Mouse (Mus musculus): ENCODE results near the gene Hoxa7. TPM values are rescaled to one million over a fixed set of nuclear protein-coding genes. Genes with fewer than 3 reads are reported as not detected.

The Hoxa7 gene
- total RNA-seq, 2 experiments from 2014 or later, result 0.40 to 0.41 TPM

- intact Hi-C loops (cut with DNase I), result no loop called here
- DNase-seq, result no peak
These were observed 53.2 kb downstream of the Hoxa7 start for GRCm38 (mm10) chr6:52168191-52169055.

- DNase-seq, result no peak
- intact Hi-C loops (cut with DNase I), result no loop called here
These were observed 53.9 kb downstream of the Hoxa7 start for GRCm38 (mm10) chr6:52167736-52168161.

GRCm38 (mm10) chr6:52167176-52167575 is 54.5 kb downstream of the Hoxa7 start:
- no peak for DNase-seq
- intact Hi-C loops (cut with DNase I), result no loop called here

DNA sequence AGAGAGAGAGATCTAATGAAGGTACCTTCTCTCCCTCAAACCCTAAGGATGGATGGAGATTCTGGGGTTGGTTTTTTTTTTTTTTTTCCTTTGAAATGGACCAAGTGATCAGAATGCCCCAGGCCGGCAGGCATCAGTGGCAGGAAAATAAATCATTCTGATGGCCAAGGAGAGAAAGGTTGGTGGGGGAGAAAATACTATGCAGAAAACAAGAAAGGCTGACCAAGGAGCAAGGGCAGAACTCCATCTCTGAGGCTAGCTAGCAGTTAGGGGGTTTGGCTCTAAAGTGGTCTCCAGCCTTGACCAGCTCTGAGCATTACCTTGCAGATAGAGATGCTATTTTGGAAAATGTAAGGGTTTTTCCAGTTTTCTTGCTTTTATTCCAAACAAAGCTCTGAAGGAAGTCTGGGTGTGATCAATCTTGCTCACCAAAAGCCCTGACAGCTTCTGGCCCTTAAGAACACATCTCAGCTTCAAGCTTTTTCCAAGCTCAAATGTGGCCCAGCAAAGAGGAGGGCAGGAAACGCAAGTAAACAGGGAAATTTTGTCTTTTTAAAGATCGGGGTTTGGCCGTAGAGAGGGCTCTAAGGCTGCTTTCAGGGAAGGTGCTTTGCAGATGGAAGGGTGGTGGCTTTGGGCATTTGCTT is 55.1 kb downstream of the Hoxa7 start:
- intact Hi-C loops (cut with DNase I), result no loop called here
- DNase-seq, result no peak

GRCm38 (mm10) chr6:52165441-52166370 is 55.9 kb downstream of the Hoxa7 start:
- intact Hi-C loops (cut with DNase I), result no loop called here
- DNase-seq, result no peak

GRCm38 (mm10) chr6:52164626-52165440 is 56.8 kb downstream of the Hoxa7 start, which contains the start of gene Hoxa2:
Gene Hoxa2 (minus strand): TSS chr6:52164831.
- no peak for DNase-seq
- intact Hi-C loops (cut with DNase I), result loop anchor here (5.0 kb wide), 2 partner anchors 152 to 993 kb away; no protein-coding TSS in a partner anchor

Small RNAs within 50 kb of the gene (microRNA-seq; reads per million reads assigned to microRNA genes)
- 49.4 to 78.9 reads per million in 2 experiments for gene Mir196b

Other genes with a start within 250 kb of the Hoxa7 start
- gene Skap2, start 209.3 kb downstream of the Hoxa7 start, total RNA-seq (2021), result 10 to 100 TPM; 11.8 to 13.3 TPM
- under 1 TPM; 0.22 to 0.30 TPM for gene Hoxa1, start 63.5 kb downstream of the Hoxa7 start, total RNA-seq (2021)
- 1 to 10 TPM in 1 of 2 experiments, under 1 TPM in 1; 0.98 to 1.0 TPM for gene Hoxa2, start 57.0 kb downstream of the Hoxa7 start, total RNA-seq (2021)
- under 1 TPM; 0.10 to 0.17 TPM for gene 5730596B20Rik, start 44.4 kb downstream of the Hoxa7 start, total RNA-seq (2021)
- gene Hoxa4, start 30.1 kb downstream of the Hoxa7 start, total RNA-seq (2021), result 1 to 10 TPM in 1 of 2 experiments, under 1 TPM in 1; 0.69 to 1.3 TPM
- gene Hoxa5, start 17.3 kb downstream of the Hoxa7 start, total RNA-seq (2021), result 1 to 10 TPM; 1.2 to 1.6 TPM
- gene Hoxa6, start 13.1 kb downstream of the Hoxa7 start, total RNA-seq (2021), result not detected
- 1 to 10 TPM; 1.5 TPM for gene Hoxa3, start 8.5 kb downstream of the Hoxa7 start, total RNA-seq (2021)
- not detected for gene Gm28308, start 8.5 kb downstream of the Hoxa7 start, total RNA-seq (2021)
- not detected for gene Hoxa9, start 9.2 kb upstream of the Hoxa7 start, total RNA-seq (2021)
- gene Hoxa10, start 19.0 kb upstream of the Hoxa7 start, total RNA-seq (2021), result not detected
- not detected for gene Hoxa11, start 24.0 kb upstream of the Hoxa7 start, total RNA-seq (2021)
- gene Hoxa13, start 39.0 kb upstream of the Hoxa7 start, total RNA-seq (2021), result not detected
- not detected for gene Evx1, start 91.6 kb upstream of the Hoxa7 start, total RNA-seq (2021)